Mouse (Mus musculus) forebrain, embryonic 13.5 days (tissue): ENCODE results near the gene Tmem104. TPM values are rescaled to one million over a fixed set of nuclear protein-coding genes. Genes with fewer than 3 reads are reported as not detected.

Experiments
- ATAC-seq: fragments of 200-750 bp; cut with Nextera tagmentation; 2 replicates; pipeline ENCODE4 v1.8.0; 2017
- H3K27ac ChIP-seq: fragments of 300-500 bp; sonication (generic); 2 replicates; pipeline ENCODE4 v1.5.1; 2015; ENCODE audit warnings: inconsistent platforms, mild to moderate bottlenecking, moderate library complexity
- H3K27me3 ChIP-seq: fragments of 300-500 bp; sonication (generic); 2 replicates; pipeline ENCODE4 v1.6.1; 2015; ENCODE audit warnings: mild to moderate bottlenecking, inconsistent platforms
- H3K36me3 ChIP-seq: fragments of 300-500 bp; sonication (generic); 2 replicates; pipeline ENCODE4 v1.6.1; 2015; ENCODE audit warnings: mild to moderate bottlenecking, inconsistent platforms; ENCODE audit not compliant: poor library complexity, severe bottlenecking
- H3K4me1 ChIP-seq: fragments of 300-500 bp; sonication (generic); 2 replicates; pipeline ENCODE4 v1.6.1; 2015; ENCODE audit warnings: inconsistent platforms
- H3K4me2 ChIP-seq: fragments of 300-500 bp; sonication (generic); 2 replicates; pipeline ENCODE4 v1.6.1; 2015; ENCODE audit warnings: inconsistent platforms, mild to moderate bottlenecking, moderate library complexity
- H3K4me3 ChIP-seq: fragments of 300-500 bp; sonication (generic); 2 replicates; pipeline ENCODE4 v1.5.1; 2015; ENCODE audit warnings: mild to moderate bottlenecking, inconsistent platforms
- H3K9ac ChIP-seq: fragments of 300-500 bp; sonication (generic); 2 replicates; pipeline ENCODE4 v1.6.1; 2015; ENCODE audit warnings: mild to moderate bottlenecking, inconsistent platforms
- H3K9me3 ChIP-seq: fragments of 300-500 bp; sonication (generic); replicated peaks from 2 replicates; pipeline ENCODE4 v1.6.1; 2016; ENCODE audit warnings: inconsistent platforms
- WGBS: fragments of 180-500 bp; shearing (Covaris S2); methylation state at CpG from one replicate; pipeline ENCODE4 v1.1.7; 2015; 5-methylcytosine and 5-hydroxymethylcytosine counted together
- polyA plus RNA-seq: library from polyadenylated mRNA; unstranded; fragments of >200 nt; fragmentation: Nextera tagmentation; extraction: Ambion mirVana; gene quantifications from 2 replicates; pipeline ENCODE4 v1.2.1, GENCODE M21; 2015

Gene Tmem104
- polyA plus RNA-seq, 1 experiment from 2014 or later, result 7.8 TPM

GRCm38 (mm10) chr11:115160016-115160797 lies 27.1 kb upstream of the Tmem104 start:
- peaks cover 29% of the 10 kb centered on the region for H3K4me1 ChIP-seq
- no peaks in the 10 kb centered on the region for H3K36me3 ChIP-seq
- ATAC-seq, result no peak
- no peak overlapping the region for H3K4me2 ChIP-seq
- H3K9me3 ChIP-seq, result no peaks in the 10 kb centered on the region
- H3K4me3 ChIP-seq, result no peak overlapping the region
- H3K9ac ChIP-seq, result no peak overlapping the region; the same call in 1 of the 2 replicates
- H3K27me3 ChIP-seq, result peaks cover 50% of the 10 kb centered on the region
- no peak overlapping the region for H3K27ac ChIP-seq
- 43% methylated on average over 11 of the region's 11 CpGs for WGBS

- Histone ChIP-seq H3K27me3 (peaks cover 50% of the 10 kb centered on the region), H3K4me3 (no peak overlapping the region), H3K4me2 (no peak overlapping the region), H3K36me3 (no peaks in the 10 kb centered on the region), H3K9me3 (no peaks in the 10 kb centered on the region), H3K27ac (no peak overlapping the region), H3K9ac (no peak overlapping the region), H3K4me1 (peaks cover 35% of the 10 kb centered on the region)
- no peak for ATAC-seq
- WGBS, result 24% methylated on average over 10 of the region's 10 CpGs
Measured at GRCm38 (mm10) chr11:115160883-115161577, 26.3 kb upstream of the Tmem104 start.

DNA sequence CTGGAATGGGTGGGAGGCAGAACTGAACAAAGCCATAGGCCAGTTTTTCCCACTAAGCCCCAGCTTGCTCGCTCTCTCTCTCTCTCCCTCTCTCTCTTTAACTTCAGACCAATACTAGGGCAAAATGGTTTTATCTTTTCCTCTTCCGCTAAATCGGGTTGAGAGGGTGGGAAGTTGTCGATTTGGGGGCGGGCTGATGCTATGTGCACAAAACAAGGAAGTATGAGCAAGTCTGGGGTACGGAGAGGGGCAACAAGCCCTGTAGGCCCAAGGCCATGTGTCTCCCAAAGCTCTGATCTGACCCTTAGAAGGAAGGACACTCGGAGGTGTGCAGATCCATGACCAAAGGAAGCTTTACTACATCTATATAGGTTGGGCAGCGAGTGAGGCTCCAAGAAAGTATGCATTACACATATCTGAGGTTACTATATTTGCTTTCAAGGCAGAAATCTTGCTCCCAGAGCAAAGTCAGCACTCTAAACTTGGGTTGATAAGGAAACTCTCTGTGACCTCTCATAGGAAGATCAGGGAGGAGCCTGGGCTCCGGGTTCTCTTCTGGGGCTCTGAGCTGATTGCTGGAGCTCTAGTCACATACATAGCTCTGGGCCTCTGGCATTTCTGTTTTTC lies 25.6 kb upstream of the Tmem104 start:
- no peaks in the 10 kb centered on the region for H3K36me3 ChIP-seq
- no peak for ATAC-seq
- H3K9ac ChIP-seq, result no peak overlapping the region
- peaks cover 49% of the 10 kb centered on the region for H3K27me3 ChIP-seq
- no peaks in the 10 kb centered on the region for H3K9me3 ChIP-seq
- H3K4me3 ChIP-seq, result no peak overlapping the region
- no peak overlapping the region for H3K4me2 ChIP-seq
- no peak overlapping the region for H3K27ac ChIP-seq
- WGBS, result 60% methylated on average over 9 of the region's 9 CpGs
- H3K4me1 ChIP-seq, result peaks cover 35% of the 10 kb centered on the region

- no peak overlapping the region for H3K4me3 ChIP-seq
- peaks cover 35% of the 10 kb centered on the region for H3K4me1 ChIP-seq
- WGBS, result 26% methylated on average over 9 of the region's 9 CpGs
- no peak overlapping the region for H3K9ac ChIP-seq
- H3K27me3 ChIP-seq, result peaks cover 49% of the 10 kb centered on the region
- H3K27ac ChIP-seq, result no peak overlapping the region
- H3K36me3 ChIP-seq, result no peaks in the 10 kb centered on the region
- no peak for ATAC-seq
- peak overlapping the region; percentile 82; the same call in 1 of the 2 replicates for H3K4me2 ChIP-seq
- H3K9me3 ChIP-seq, result no peaks in the 10 kb centered on the region
Measured at GRCm38 (mm10) chr11:115162205-115162601, 25.1 kb upstream of the Tmem104 start.

GRCm38 (mm10) chr11:115162832-115163480 lies 24.3 kb upstream of the Tmem104 start, which contains the start of gene Slc9a3r1:
Gene Slc9a3r1 (plus strand): TSS chr11:115163341.
- H3K27ac ChIP-seq, result no peak within 1 kb of the TSS
- ATAC-seq, result peak; percentile 98
- H3K4me2 ChIP-seq, result peak within 1 kb of the TSS; percentile 82
- H3K9ac ChIP-seq, result peak within 1 kb of the TSS; percentile 68
- peaks cover 34% of the 10 kb centered on the region for H3K4me1 ChIP-seq
- peak within 1 kb of the TSS; percentile 51 for H3K4me3 ChIP-seq
- peaks cover 49% of the 10 kb centered on the region for H3K27me3 ChIP-seq
- H3K36me3 ChIP-seq, result no peaks in the 10 kb centered on the region
- WGBS, result under 1% methylated on average over 47 of the region's 47 CpGs
- H3K9me3 ChIP-seq, result no peaks in the 10 kb centered on the region

DNA sequence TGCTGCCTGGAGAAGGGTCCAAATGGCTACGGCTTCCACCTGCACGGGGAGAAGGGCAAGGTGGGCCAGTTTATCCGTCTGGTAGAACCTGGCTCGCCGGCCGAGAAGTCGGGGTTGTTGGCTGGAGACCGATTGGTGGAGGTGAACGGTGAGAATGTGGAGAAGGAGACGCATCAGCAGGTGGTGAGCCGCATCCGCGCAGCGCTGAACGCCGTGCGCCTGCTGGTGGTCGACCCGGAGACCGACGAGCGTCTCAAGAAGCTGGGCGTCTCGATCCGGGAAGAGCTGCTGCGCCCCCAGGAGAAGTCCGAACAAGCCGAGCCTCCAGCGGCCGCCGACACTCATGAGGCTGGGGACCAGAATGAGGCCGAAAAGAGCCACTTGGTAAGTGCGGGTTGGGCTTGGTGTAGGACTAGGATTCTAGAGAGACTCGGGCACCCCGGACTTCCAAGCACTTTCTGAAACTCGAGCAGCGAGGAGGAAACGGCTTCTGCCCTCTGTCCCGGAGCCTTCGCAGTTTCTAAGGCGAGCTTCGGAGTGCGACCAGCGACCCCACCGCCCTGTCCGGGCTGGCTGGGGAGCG lies 23.6 kb upstream of the Tmem104 start:
- H3K27ac ChIP-seq, result no peak overlapping the region
- WGBS, result under 1% methylated on average over 47 of the region's 47 CpGs
- peaks cover 49% of the 10 kb centered on the region for H3K27me3 ChIP-seq

GRCm38 (mm10) chr11:115164341-115164975 lies 22.8 kb upstream of the Tmem104 start:
- Histone ChIP-seq H3K4me1 (peaks cover 30% of the 10 kb centered on the region), H3K9me3 (no peaks in the 10 kb centered on the region), H3K36me3 (no peaks in the 10 kb centered on the region), H3K9ac (peak overlapping the region; percentile 68), H3K4me3 (peak overlapping the region; percentile 51), H3K27me3 (peaks cover 49% of the 10 kb centered on the region), H3K4me2 (peak overlapping the region; percentile 82), H3K27ac (no peak overlapping the region)
- ATAC-seq, result no peak
- 1% methylated on average over 14 of the region's 14 CpGs for WGBS

More for the DNA sequence above, 23.6 kb upstream of the Tmem104 start:
- Histone ChIP-seq H3K4me2 (peak overlapping the region; percentile 82), H3K4me1 (peaks cover 30% of the 10 kb centered on the region), H3K9me3 (no peaks in the 10 kb centered on the region), H3K4me3 (peak overlapping the region; percentile 51), H3K9ac (peak overlapping the region; percentile 68), H3K36me3 (no peaks in the 10 kb centered on the region)
- peak; percentile 32 for ATAC-seq

DNA sequence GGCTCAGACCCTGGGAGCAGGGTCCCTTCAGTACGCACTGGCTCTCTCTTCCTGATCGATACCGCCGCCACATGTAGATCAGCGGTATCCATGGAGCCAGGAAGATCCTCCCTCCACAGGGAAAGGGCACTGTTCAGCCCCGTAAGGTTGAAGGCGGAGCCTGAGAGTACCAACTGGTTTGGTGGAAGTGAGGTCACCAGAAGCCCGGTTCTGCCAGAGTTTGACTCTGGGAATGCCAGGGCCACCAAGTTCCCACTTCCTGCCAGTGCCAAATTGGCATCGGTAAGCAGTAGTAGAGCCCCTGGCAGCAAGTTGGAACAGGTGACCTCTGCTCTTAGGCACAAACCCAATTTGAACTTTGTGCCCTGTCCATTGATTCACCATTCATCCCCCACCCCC lies 22.3 kb upstream of the Tmem104 start:
- Histone ChIP-seq H3K27ac (no peak overlapping the region), H3K4me1 (peaks cover 30% of the 10 kb centered on the region), H3K36me3 (no peaks in the 10 kb centered on the region), H3K9me3 (no peaks in the 10 kb centered on the region), H3K27me3 (peaks cover 49% of the 10 kb centered on the region), H3K4me3 (peak overlapping the region; percentile 51), H3K9ac (peak overlapping the region; percentile 68), H3K4me2 (peak overlapping the region; percentile 82)
- ATAC-seq, result no peak
- 3% methylated on average over 9 of the region's 9 CpGs for WGBS

GRCm38 (mm10) chr11:115166776-115167175 lies 20.5 kb upstream of the Tmem104 start:
- H3K4me1 ChIP-seq, result peaks cover 32% of the 10 kb centered on the region
- WGBS, result 93% methylated on average over 3 of the region's 3 CpGs
- ATAC-seq, result no peak

DNA sequence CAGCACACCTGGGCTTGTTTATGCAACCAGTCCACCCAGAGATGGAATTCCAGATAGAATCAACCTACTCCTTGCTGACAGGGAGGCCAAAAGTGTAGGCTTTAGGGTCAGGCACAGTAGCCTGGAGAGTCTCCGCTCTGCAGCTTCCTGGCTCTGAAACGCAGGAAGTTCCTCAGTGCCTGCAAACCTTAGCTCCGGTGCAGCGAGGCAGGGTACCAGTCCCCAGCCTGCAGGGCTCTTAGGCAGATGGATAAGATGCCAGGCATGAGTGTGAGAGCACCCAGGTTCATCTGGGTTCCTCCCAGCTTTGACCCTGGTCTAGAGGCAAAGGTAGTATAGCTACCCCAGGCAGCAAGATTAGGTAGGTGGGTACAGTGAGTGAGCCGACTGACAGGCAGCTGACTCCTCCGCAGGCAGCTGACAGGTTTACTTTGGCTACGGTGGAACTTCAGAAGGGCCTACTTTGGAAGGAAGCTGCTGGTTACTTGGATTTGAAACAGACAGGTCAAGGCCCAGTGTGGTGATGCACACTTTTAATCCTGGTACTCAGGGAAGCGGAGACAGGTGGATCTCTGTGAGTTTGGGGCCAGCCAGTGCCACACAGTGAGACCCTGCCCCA lies 19.5 kb upstream of the Tmem104 start:
- Histone ChIP-seq H3K27me3 (peaks cover 37% of the 10 kb centered on the region), H3K27ac (no peak overlapping the region), H3K4me3 (no peak overlapping the region), H3K4me1 (peaks cover 38% of the 10 kb centered on the region), H3K9me3 (no peaks in the 10 kb centered on the region), H3K9ac (no peak overlapping the region), H3K36me3 (no peaks in the 10 kb centered on the region), H3K4me2 (no peak overlapping the region)
- ATAC-seq, result no peak
- WGBS, result 90% methylated on average over 8 of the region's 8 CpGs

More at GRCm38 (mm10) chr11:115166776-115167175, 20.5 kb upstream of the Tmem104 start:
- Histone ChIP-seq H3K27me3 (peaks cover 43% of the 10 kb centered on the region), H3K4me2 (no peak overlapping the region), H3K27ac (no peak overlapping the region), H3K4me3 (no peak overlapping the region), H3K9ac (no peak overlapping the region), H3K9me3 (no peaks in the 10 kb centered on the region), H3K36me3 (no peaks in the 10 kb centered on the region)

DNA sequence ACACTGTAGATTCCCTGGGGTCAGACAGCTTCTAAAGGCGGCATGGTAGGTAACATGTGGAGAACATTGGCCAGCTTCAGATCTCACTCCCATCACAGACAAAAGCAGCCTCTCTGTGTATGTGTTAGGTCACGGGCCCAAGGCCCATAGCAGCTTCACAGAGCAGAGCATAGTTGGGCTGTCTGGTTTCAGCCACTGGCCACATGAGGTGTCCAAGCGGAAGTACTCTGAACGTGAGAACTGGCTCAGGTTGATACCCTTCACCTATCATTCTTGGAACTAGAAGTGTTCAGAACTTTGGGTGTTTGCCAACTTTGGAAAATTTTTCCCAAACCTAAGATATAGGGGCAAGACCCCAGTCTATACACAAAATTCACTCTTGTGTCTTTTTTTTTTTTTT lies 17.9 kb upstream of the Tmem104 start:
- WGBS, result 82% methylated on average over 4 of the region's 4 CpGs
- H3K36me3 ChIP-seq, result no peaks in the 10 kb centered on the region
- H3K9ac ChIP-seq, result no peak overlapping the region
- H3K4me1 ChIP-seq, result peaks cover 39% of the 10 kb centered on the region
- no peaks in the 10 kb centered on the region for H3K9me3 ChIP-seq
- no peak overlapping the region for H3K4me2 ChIP-seq
- ATAC-seq, result no peak
- H3K4me3 ChIP-seq, result no peak overlapping the region
- no peak overlapping the region for H3K27ac ChIP-seq
- peaks cover 34% of the 10 kb centered on the region for H3K27me3 ChIP-seq
